Mouse (Mus musculus) urinary bladder, postnatal 0 days (tissue): ENCODE results near the gene Exosc10. TPM values are rescaled to one million over a fixed set of nuclear protein-coding genes. Genes with fewer than 3 reads are reported as not detected.

Experiments
- polyA plus RNA-seq: library from polyadenylated mRNA; unstranded; fragments of >200 nt; fragmentation: Nextera tagmentation; extraction: Ambion mirVana; gene quantifications from 2 replicates; pipeline ENCODE4 v1.2.1, GENCODE M21; 2015

The Exosc10 gene
- 38.4 and 40.7 TPM in 2 replicates for polyA plus RNA-seq

DNA sequence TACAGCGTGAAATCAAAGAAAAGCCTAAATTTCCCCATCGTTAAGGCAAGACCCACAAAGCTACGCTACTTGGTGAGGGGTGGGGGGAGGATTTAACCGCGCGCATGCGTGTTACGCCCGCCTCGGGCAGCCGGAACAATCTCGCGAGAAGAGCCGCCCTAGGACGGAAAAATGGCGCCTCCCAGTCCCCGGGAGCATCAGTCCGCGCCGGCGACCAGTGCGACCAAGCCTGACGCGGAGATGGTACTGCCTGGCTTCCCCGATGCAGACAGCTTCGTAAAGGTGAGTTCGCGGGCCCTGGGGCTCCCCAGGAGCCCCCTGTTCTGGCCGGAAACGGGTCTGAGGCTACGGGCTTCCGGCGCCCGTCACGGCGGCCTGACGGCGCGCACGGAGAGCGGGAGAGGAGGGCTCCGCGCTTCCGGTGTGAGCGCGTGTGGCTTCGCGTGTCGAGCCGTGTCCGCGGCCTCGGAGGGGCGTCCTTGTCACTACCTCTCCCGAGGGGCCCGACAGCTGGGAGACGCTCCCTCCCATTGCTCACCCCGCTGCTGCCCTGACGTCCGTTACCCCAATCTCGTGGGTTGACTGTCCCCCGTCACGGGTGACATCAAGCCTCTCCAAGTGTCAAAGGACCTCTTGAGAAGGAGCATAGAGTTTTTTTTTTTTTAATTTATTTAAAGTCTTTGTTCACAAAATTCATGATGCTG, at the start of gene Exosc10:
Gene Exosc10 (plus strand): TSS at position 133 of the 704 bp plus-strand sequence.

DNA sequence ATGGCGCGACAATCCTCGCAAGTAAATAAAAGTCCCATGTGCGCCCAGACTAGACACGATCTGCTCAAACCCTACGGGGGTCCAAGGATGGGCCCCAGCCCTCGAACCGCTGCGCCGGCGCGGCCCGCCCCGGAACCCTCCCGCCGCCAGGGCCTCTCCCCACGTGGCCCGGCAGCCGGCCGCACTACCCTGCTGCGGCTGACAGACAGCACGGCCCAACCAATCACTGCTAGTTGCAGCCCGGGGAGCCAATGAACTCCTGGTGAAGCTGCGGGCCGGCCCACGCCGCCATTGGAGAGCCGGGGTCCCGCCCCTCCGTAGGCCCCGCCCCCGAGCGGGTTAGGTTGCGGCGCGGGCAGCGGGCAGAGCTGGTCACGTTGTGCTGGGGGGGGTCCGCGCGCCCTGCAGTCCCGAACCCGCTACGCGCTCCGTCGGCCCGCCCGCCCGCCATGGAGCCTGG, 33.0 kb downstream of the Exosc10 start, which contains the start of gene Srm:
Gene Srm (plus strand): TSS at position 333 of the 460 bp plus-strand sequence.

DNA sequence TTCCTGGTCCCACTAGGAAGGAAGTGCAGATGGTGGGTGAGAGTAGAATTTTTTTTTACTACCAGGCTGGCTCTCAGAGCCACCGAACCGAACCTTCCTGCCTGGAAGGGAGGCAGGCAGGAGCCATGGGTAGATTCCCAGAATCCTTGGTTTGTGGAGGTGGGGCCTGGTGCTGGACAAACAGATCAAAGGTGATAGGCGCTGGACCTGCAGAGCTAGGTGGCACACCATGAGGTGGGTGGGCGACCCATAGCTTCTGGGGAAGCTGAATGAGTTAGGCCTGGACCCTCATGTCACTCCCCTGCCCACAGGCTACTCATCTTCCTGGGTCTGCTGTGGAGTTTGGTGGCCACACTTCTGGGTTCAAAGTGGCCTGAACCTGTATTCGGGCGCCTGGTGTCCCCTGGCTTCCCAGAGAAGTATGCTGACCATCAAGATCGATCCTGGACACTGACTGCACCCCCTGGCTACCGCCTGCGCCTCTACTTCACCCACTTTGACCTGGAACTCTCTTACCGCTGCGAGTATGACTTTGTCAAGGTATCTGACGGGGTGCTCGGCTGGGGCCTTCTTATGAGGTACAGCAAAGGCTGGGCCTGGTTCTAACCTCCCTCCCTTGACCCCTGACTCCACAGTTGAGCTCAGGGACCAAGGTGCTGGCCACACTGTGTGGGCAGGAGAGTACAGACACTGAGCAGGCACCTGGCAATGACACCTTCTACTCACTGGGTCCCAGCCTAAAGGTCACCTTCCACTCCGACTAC, 44.3 kb downstream of the Exosc10 start, which contains the start of gene Masp2:
Gene Masp2 (plus strand): TSS at position 198 of the 764 bp plus-strand sequence.

GRCm38 (mm10) chr4:148626623-148627185, 68.5 kb downstream of the Exosc10 start, which contains the start of gene Tardbp:
TSS of gene Tardbp (minus strand) at chr4:148627019.

Other genes with a start within 250 kb of the Exosc10 start
- gene Ubiad1, start 113.7 kb upstream of the Exosc10 start, polyA plus RNA-seq: 12.6 and 13.5 TPM in 2 replicates
- gene Mtor, start 109.8 kb upstream of the Exosc10 start, polyA plus RNA-seq: 15.7 and 18.0 TPM in 2 replicates
- gene Angptl7, start 58.0 kb upstream of the Exosc10 start, polyA plus RNA-seq: 5.8 and 12.7 TPM in 2 replicates
- 123 and 130 TPM in 2 replicates for gene Srm, start 33.1 kb downstream of the Exosc10 start, polyA plus RNA-seq
- gene Masp2, start 44.1 kb downstream of the Exosc10 start, polyA plus RNA-seq: 0.25 TPM in 1 of 2 replicates, not detected in the other
- 133 and 170 TPM in 2 replicates for gene Tardbp, start 68.6 kb downstream of the Exosc10 start, polyA plus RNA-seq
- gene Gm572, start 84.9 kb downstream of the Exosc10 start, polyA plus RNA-seq: not detected in 2 replicates
- 10.6 and 12.3 TPM in 2 replicates for gene Casz1, start 246.0 kb downstream of the Exosc10 start, polyA plus RNA-seq